ENCODE assay signal across 9 mouse cellular contexts in genomic region chr9:120869432-120870081, GRCm38 (mm10). TPM values are rescaled to one million over a fixed set of nuclear protein-coding genes. Genes with fewer than 3 reads are reported as not detected.
DNase-seq lines count a peak whose midpoint lies in the region; ATAC-seq lines count a peak whose summit lies in the region.
"Had no signal": no experiment of that assay in that cellular context is flagged by ENCODE, and none has a peak within 500 bp of the region (broad histone marks: within the 10 kb centered on the region; RNA-seq: fewer than 3 reads in every experiment).

No protein-coding gene starts in this region.

- DNase-seq in hindbrain, embryonic 10.5 days (ENCODE audit: low spot score), result no peak
- DNase-seq in hindbrain, embryonic 11.5 days (ENCODE audit: low spot score), result no peak
- DNase-seq in forebrain, embryonic 14.5 days (ENCODE audit: low spot score), result peak; percentile 95
- DNase-seq in left cerebral cortex, adult 8-10 months (ENCODE audit: low spot score in 2 of 2), result peak; percentile 61 to 71
- peak; percentile 62 to 76 for DNase-seq in right cerebral cortex, postnatal 36 days (ENCODE audit: low spot score in 2 of 2)
- DNase-seq in urinary bladder, adult 2 months (ENCODE audit: low spot score), result no peak
- no peak for DNase-seq in urinary bladder, adult 18-20 months (ENCODE audit: low spot score in 2 of 2)

- peaks cover 5% of the 10 kb centered on the region; the same call in 1 of the 2 replicates for H3K27me3 ChIP-seq in hindbrain, embryonic 10.5 days (ENCODE audit: insufficient read depth, poor library complexity, severe bottlenecking)
- no peaks in the 10 kb centered on the region for H3K27me3 ChIP-seq in hindbrain, embryonic 11.5 days (ENCODE audit: control insufficient read depth, insufficient read depth, low read length)
- H3K27me3 ChIP-seq in forebrain, embryonic 14.5 days (replicated peaks; ENCODE audit: control insufficient read depth, insufficient read depth, low read length), result no peaks in the 10 kb centered on the region
- H3K27me3 ChIP-seq in intestine, embryonic 15.5 days (replicated peaks), result no peaks in the 10 kb centered on the region
- H3K27me3 ChIP-seq: CH12.LX had no signal

- ATAC-seq in hindbrain, embryonic 11.5 days (ENCODE audit: low FRiP score), result no peak
- ATAC-seq in forebrain, embryonic 14.5 days, result peak; percentile 89
- ATAC-seq in intestine, embryonic 15.5 days, result no peak; the same call in 1 of the 2 replicates

- no peak overlapping the region for H3K9ac ChIP-seq in hindbrain, embryonic 11.5 days (ENCODE audit: low read depth, low read length)
- peak overlapping the region; percentile 42 for H3K9ac ChIP-seq in forebrain, embryonic 14.5 days (ENCODE audit: low read length)
- H3K9ac ChIP-seq in intestine, embryonic 15.5 days, result no peak overlapping the region

- H3K9me3 ChIP-seq in hindbrain, embryonic 10.5 days, result no peaks in the 10 kb centered on the region; the same call in 1 of the 2 replicates
- no peaks in the 10 kb centered on the region for H3K9me3 ChIP-seq in hindbrain, embryonic 11.5 days (ENCODE audit: control insufficient read depth, low read length)
- H3K9me3 ChIP-seq in forebrain, embryonic 14.5 days (replicated peaks; ENCODE audit: control insufficient read depth, low read length), result no peaks in the 10 kb centered on the region
- H3K9me3 ChIP-seq in intestine, embryonic 15.5 days, result no peaks in the 10 kb centered on the region

- H3K4me1 ChIP-seq in hindbrain, embryonic 10.5 days (replicated peaks), result peaks cover 29% of the 10 kb centered on the region
- H3K4me1 ChIP-seq in hindbrain, embryonic 11.5 days (replicated peaks; ENCODE audit: control insufficient read depth, insufficient read depth, low read length), result 0 out of 2 replicates have a peak, but pooled peaks cover 3% of the 10 kb centered on the region
- H3K4me1 ChIP-seq in forebrain, embryonic 14.5 days (ENCODE audit: control insufficient read depth, insufficient read depth, low read length), result peaks cover 57% of the 10 kb centered on the region
- H3K4me1 ChIP-seq in intestine, embryonic 15.5 days (replicated peaks), result peaks cover 11% of the 10 kb centered on the region

- H3K27ac ChIP-seq in hindbrain, embryonic 10.5 days, result peak overlapping the region; percentile 29
- no peak overlapping the region for H3K27ac ChIP-seq in hindbrain, embryonic 11.5 days (ENCODE audit: low read depth, low read length)
- peak overlapping the region; percentile 95 for H3K27ac ChIP-seq in forebrain, embryonic 14.5 days (ENCODE audit: low read depth, low read length)
- H3K27ac ChIP-seq in intestine, embryonic 15.5 days, result peak overlapping the region; percentile 40

- WGBS in hindbrain, embryonic 10.5 days, result 60% methylated on average over 19 of the region's 19 CpGs
- 50% methylated on average over 19 of the region's 19 CpGs for WGBS in hindbrain, embryonic 11.5 days
- WGBS in forebrain, embryonic 14.5 days, result 5% methylated on average over 19 of the region's 19 CpGs
- 30% methylated on average over 19 of the region's 19 CpGs for WGBS in intestine, embryonic 15.5 days

- no peaks in the 10 kb centered on the region for H3K36me3 ChIP-seq in hindbrain, embryonic 10.5 days
- no peaks in the 10 kb centered on the region for H3K36me3 ChIP-seq in hindbrain, embryonic 11.5 days (ENCODE audit: control insufficient read depth, insufficient read depth, low read length)
- no peaks in the 10 kb centered on the region for H3K36me3 ChIP-seq in forebrain, embryonic 14.5 days (ENCODE audit: control insufficient read depth, insufficient read depth, low read length)
- no peaks in the 10 kb centered on the region for H3K36me3 ChIP-seq in intestine, embryonic 15.5 days

- H3K4me2 ChIP-seq in hindbrain, embryonic 11.5 days (replicated peaks; ENCODE audit: low read depth, low read length), result no peak overlapping the region
- peak overlapping the region; percentile 41 for H3K4me2 ChIP-seq in forebrain, embryonic 14.5 days (ENCODE audit: low read length)
- peak overlapping the region; percentile 45 for H3K4me2 ChIP-seq in intestine, embryonic 15.5 days (replicated peaks)

- H3K4me3 ChIP-seq in hindbrain, embryonic 10.5 days, result no peak overlapping the region
- no peak overlapping the region for H3K4me3 ChIP-seq in hindbrain, embryonic 11.5 days (ENCODE audit: low read depth, low read length)
- H3K4me3 ChIP-seq in forebrain, embryonic 14.5 days (ENCODE audit: low read depth, low read length), result no peak overlapping the region
- no peak overlapping the region for H3K4me3 ChIP-seq in intestine, embryonic 15.5 days (replicated peaks)

RNA-seq across cellular contexts. Expression of gene Ctnnb1, which starts 59.5 kb away (rescaled TPM):
- 496 and 622 TPM in 2 replicates for polyA plus RNA-seq in hindbrain, embryonic 10.5 days (2016; fragmentation: Nextera tagmentation; extraction: Ambion mirVana)
- polyA plus RNA-seq in hindbrain, embryonic 11.5 days (2014; fragmentation: Nextera tagmentation; extraction: Ambion mirVana), result 804 and 817 TPM in 2 replicates
- 788 and 853 TPM in 2 replicates for polyA plus RNA-seq in forebrain, embryonic 14.5 days (2014; fragmentation: Nextera tagmentation; extraction: Ambion mirVana)
- 474 and 475 TPM in 2 replicates for polyA plus RNA-seq in intestine, embryonic 15.5 days (2015; fragmentation: Nextera tagmentation; extraction: Ambion mirVana)
- 100 to 1,000 TPM; 498 to 528 (median 508) TPM for total RNA-seq in left cerebral cortex, adult 8-10 months (2022)
- polyA plus RNA-seq in urinary bladder, adult 2 months (2012; rRNA removed), result 252 and 357 TPM in 2 replicates

Comparison
In these comparisons a context has a peak if more than half of its experiments do, and no peak if none do; other contexts are left out.
1. DNase-seq: peak in forebrain, embryonic 14.5 days (single experiment), left cerebral cortex, adult 8-10 months (2 of 2) and right cerebral cortex, postnatal 36 days (2 of 2); none in hindbrain, embryonic 10.5 days (single experiment), hindbrain, embryonic 11.5 days (single experiment), urinary bladder, adult 2 months (single experiment) and urinary bladder, adult 18-20 months (0 of 2).